Mouse (Mus musculus) neural tube, embryonic 14.5 days (tissue): ENCODE results near the gene Ccl2. TPM values are rescaled to one million over a fixed set of nuclear protein-coding genes. Genes with fewer than 3 reads are reported as not detected.

ENCODE experiments used
- ATAC-seq: fragments of 200-750 bp; cut with Nextera tagmentation; 2 replicates; pipeline ENCODE4 v1.8.0; 2017; ENCODE audit warnings: low read depth, mild to moderate bottlenecking, moderate TSS enrichment, moderate library complexity
- H3K27ac ChIP-seq: fragments of 300-500 bp; sonication (generic); 2 replicates; pipeline ENCODE4 v1.5.1; 2014; ENCODE audit warnings: low read depth, mild to moderate bottlenecking, control low read depth, low read length, moderate library complexity, mixed read lengths
- H3K27me3 ChIP-seq: fragments of 300-500 bp; sonication (generic); 2 replicates; pipeline ENCODE4 v1.6.1; 2014; ENCODE audit warnings: low read length; ENCODE audit not compliant: control insufficient read depth, insufficient read depth
- H3K36me3 ChIP-seq: fragments of 300-500 bp; sonication (generic); 2 replicates; pipeline ENCODE4 v1.6.1; 2014; ENCODE audit warnings: low read length, mixed read lengths; ENCODE audit not compliant: control insufficient read depth, insufficient read depth
- H3K4me1 ChIP-seq: fragments of 300-500 bp; sonication (generic); 2 replicates; pipeline ENCODE4 v1.6.1; 2014; ENCODE audit warnings: low read length; ENCODE audit not compliant: control insufficient read depth, insufficient read depth
- H3K4me2 ChIP-seq: fragments of 300-500 bp; sonication (generic); 2 replicates; pipeline ENCODE4 v1.6.1; 2014; ENCODE audit warnings: mild to moderate bottlenecking, low read depth, low read length, control low read depth
- H3K4me3 ChIP-seq: fragments of 300-500 bp; sonication (generic); 2 replicates; pipeline ENCODE4 v1.5.1; 2014; ENCODE audit warnings: low read depth, low read length, control low read depth, mixed read lengths
- H3K9ac ChIP-seq: fragments of 300-500 bp; sonication (generic); replicated peaks from 2 replicates; pipeline ENCODE4 v1.6.1; 2014; ENCODE audit warnings: low read depth, mild to moderate bottlenecking, control low read depth, low read length, mixed read lengths
- H3K9me3 ChIP-seq: fragments of 300-500 bp; sonication (generic); 2 replicates; pipeline ENCODE4 v1.6.1; 2016; ENCODE audit warnings: low read length; ENCODE audit not compliant: control insufficient read depth
- WGBS: fragments of 180-500 bp; shearing (Covaris S2); extraction: QIAGEN DNeasy Blood & Tissue Kit; methylation state at CpG from one replicate; pipeline ENCODE4 v1.1.7; 2014; 5-methylcytosine and 5-hydroxymethylcytosine counted together
- polyA plus RNA-seq: library from polyadenylated mRNA; unstranded; fragments of >200 nt; fragmentation: Nextera tagmentation; extraction: Ambion mirVana; gene quantifications from 2 replicates; pipeline ENCODE4 v1.2.1, GENCODE M21; 2014

The Ccl2 gene
- 0.52 and 1.8 TPM in 2 replicates for polyA plus RNA-seq

- H3K9me3 ChIP-seq, result no peaks in the 10 kb centered on the region
- H3K27ac ChIP-seq, result no peak within 1 kb of the TSS
- no peak within 1 kb of the TSS for H3K4me3 ChIP-seq
- no peaks in the 10 kb centered on the region; the same call in 1 of the 2 replicates for H3K4me1 ChIP-seq
- no peaks in the 10 kb centered on the region for H3K27me3 ChIP-seq
- no peaks in the 10 kb centered on the region for H3K36me3 ChIP-seq
- WGBS, result 28% methylated on average over 5 of the region's 5 CpGs
- H3K9ac ChIP-seq, result no peak within 1 kb of the TSS
- H3K4me2 ChIP-seq, result no peak within 1 kb of the TSS
- ATAC-seq, result peak; percentile 66; the same call in 1 of the 2 replicates
These were observed at the start of gene Ccl2 for GRCm38 (mm10) chr11:82035356-82035755. TSS of gene Ccl2 (plus strand) at chr11:82035571.

- Histone ChIP-seq H3K27ac (no peak overlapping the region), H3K36me3 (no peaks in the 10 kb centered on the region), H3K4me2 (no peak overlapping the region), H3K4me3 (no peak overlapping the region), H3K4me1 (no peaks in the 10 kb centered on the region), H3K9ac (no peak overlapping the region), H3K9me3 (no peaks in the 10 kb centered on the region), H3K27me3 (no peaks in the 10 kb centered on the region)
- 65% methylated on average over 10 of the region's 10 CpGs for WGBS
- ATAC-seq, result no peak
These were observed 39.1 kb upstream of the Ccl2 start for GRCm38 (mm10) chr11:81996172-81996841.

- Histone ChIP-seq H3K4me2 (no peak overlapping the region), H3K4me3 (no peak overlapping the region), H3K27me3 (no peaks in the 10 kb centered on the region), H3K4me1 (no peaks in the 10 kb centered on the region), H3K9me3 (no peaks in the 10 kb centered on the region), H3K27ac (no peak overlapping the region), H3K36me3 (no peaks in the 10 kb centered on the region), H3K9ac (no peak overlapping the region)
- WGBS, result 85% methylated on average over 5 of the region's 5 CpGs
- no peak for ATAC-seq
These were observed 38.3 kb upstream of the Ccl2 start for GRCm38 (mm10) chr11:81997085-81997484.

- ATAC-seq, result no peak
- Histone ChIP-seq H3K9me3 (no peaks in the 10 kb centered on the region), H3K9ac (no peak overlapping the region), H3K27me3 (no peaks in the 10 kb centered on the region), H3K36me3 (no peaks in the 10 kb centered on the region), H3K4me1 (no peaks in the 10 kb centered on the region), H3K27ac (no peak overlapping the region), H3K4me2 (no peak overlapping the region), H3K4me3 (no peak overlapping the region)
- 88% methylated on average over 3 of the region's 3 CpGs for WGBS
These were observed 36.7 kb upstream of the Ccl2 start for GRCm38 (mm10) chr11:81998646-81999045.

- H3K27me3 ChIP-seq, result no peaks in the 10 kb centered on the region
- H3K9ac ChIP-seq, result no peak overlapping the region
- no peaks in the 10 kb centered on the region for H3K9me3 ChIP-seq
- H3K4me2 ChIP-seq, result no peak overlapping the region
- ATAC-seq, result no peak
- H3K27ac ChIP-seq, result no peak overlapping the region
- H3K4me1 ChIP-seq, result no peaks in the 10 kb centered on the region
- H3K4me3 ChIP-seq, result no peak overlapping the region
- 79% methylated on average over 4 of the region's 4 CpGs for WGBS
- H3K36me3 ChIP-seq, result no peaks in the 10 kb centered on the region
These were observed 35.9 kb upstream of the Ccl2 start for GRCm38 (mm10) chr11:81999469-81999868.

GRCm38 (mm10) chr11:82000581-82000980 is 34.8 kb upstream of the Ccl2 start:
- no peak overlapping the region for H3K9ac ChIP-seq
- no peak overlapping the region for H3K27ac ChIP-seq
- ATAC-seq, result no peak
- H3K27me3 ChIP-seq, result no peaks in the 10 kb centered on the region
- no peaks in the 10 kb centered on the region for H3K36me3 ChIP-seq
- no peak overlapping the region for H3K4me2 ChIP-seq
- H3K4me1 ChIP-seq, result no peaks in the 10 kb centered on the region
- 60% methylated on average over 5 of the region's 5 CpGs for WGBS
- H3K4me3 ChIP-seq, result no peak overlapping the region
- no peaks in the 10 kb centered on the region for H3K9me3 ChIP-seq

GRCm38 (mm10) chr11:82004810-82005209 is 30.6 kb upstream of the Ccl2 start:
- 77% methylated on average over 2 of the region's 2 CpGs for WGBS
- H3K4me3 ChIP-seq, result no peak overlapping the region
- H3K36me3 ChIP-seq, result no peaks in the 10 kb centered on the region
- ATAC-seq, result no peak
- no peak overlapping the region for H3K27ac ChIP-seq
- H3K9ac ChIP-seq, result no peak overlapping the region
- H3K9me3 ChIP-seq, result no peaks in the 10 kb centered on the region
- no peaks in the 10 kb centered on the region for H3K4me1 ChIP-seq
- H3K4me2 ChIP-seq, result no peak overlapping the region
- no peaks in the 10 kb centered on the region for H3K27me3 ChIP-seq

GRCm38 (mm10) chr11:82006796-82007423 is 28.5 kb upstream of the Ccl2 start:
- Histone ChIP-seq H3K27me3 (no peaks in the 10 kb centered on the region), H3K4me1 (no peaks in the 10 kb centered on the region), H3K9ac (no peak overlapping the region), H3K27ac (no peak overlapping the region), H3K36me3 (no peaks in the 10 kb centered on the region), H3K9me3 (no peaks in the 10 kb centered on the region), H3K4me3 (no peak overlapping the region), H3K4me2 (peak overlapping the region; percentile 16; the same call in 1 of the 2 replicates)
- ATAC-seq, result no peak
- 51% methylated on average over 12 of the region's 12 CpGs for WGBS

- no peaks in the 10 kb centered on the region for H3K4me1 ChIP-seq
- H3K27me3 ChIP-seq, result no peaks in the 10 kb centered on the region
- no peak overlapping the region for H3K4me3 ChIP-seq
- no peaks in the 10 kb centered on the region for H3K9me3 ChIP-seq
- no peak overlapping the region for H3K4me2 ChIP-seq
- ATAC-seq, result no peak
- H3K36me3 ChIP-seq, result no peaks in the 10 kb centered on the region
- H3K9ac ChIP-seq, result no peak overlapping the region
- 93% methylated on average over 3 of the region's 3 CpGs for WGBS
- H3K27ac ChIP-seq, result no peak overlapping the region
These were observed 25.3 kb upstream of the Ccl2 start for GRCm38 (mm10) chr11:82010115-82010514.
